Mouse (Mus musculus) heart, adult 2 months (tissue): Measurements from ENCODE around the gene Tmem52. TPM values are rescaled to one million over a fixed set of nuclear protein-coding genes. Genes with fewer than 3 reads are reported as not detected.
A peak's percentile ranks its signal among the peaks of the same experiment; 100 is the strongest.

Experiments
- DNase-seq, 2 experiments: peaks; one replicate each; pipeline ENCODE4 v3.0.0; 2021
- H3K27ac ChIP-seq: fragments of 200-600 bp; 2 replicates; pipeline ENCODE4 v1.8.1; 2022
- H3K27me3 ChIP-seq: fragments of 200-500 bp; 2 replicates; pipeline ENCODE4 v1.6.1; 2012; ENCODE audit warnings: mild to moderate bottlenecking, low read length, inconsistent platforms, mixed read lengths; ENCODE audit not compliant: control insufficient read depth, insufficient read depth
- H3K36me3 ChIP-seq: fragments of 200-500 bp; 2 replicates; pipeline ENCODE4 v1.6.1; 2012; ENCODE audit warnings: low read length, inconsistent platforms; ENCODE audit not compliant: control insufficient read depth, insufficient read depth
- H3K4me1 ChIP-seq: fragments of 200-500 bp; 2 replicates; pipeline ENCODE4 v1.6.1; 2011; ENCODE audit warnings: low read length; ENCODE audit not compliant: control insufficient read depth, insufficient read depth
- H3K4me3 ChIP-seq: fragments of 200-600 bp; 2 replicates; pipeline ENCODE4 v1.8.1; 2022
- H3K79me2 ChIP-seq: fragments of 200-500 bp; replicated peaks from 2 replicates; pipeline ENCODE4 v1.6.1; 2012; ENCODE audit warnings: mild to moderate bottlenecking, inconsistent platforms, low read length, moderate library complexity, mixed read lengths; ENCODE audit not compliant: control insufficient read depth, insufficient read depth
- H3K9ac ChIP-seq: fragments of 200-500 bp; 2 replicates; pipeline ENCODE4 v1.6.1; 2012; ENCODE audit warnings: low read depth, mild to moderate bottlenecking, control low read depth, inconsistent platforms, low read length, mixed read lengths
- CTCF ChIP-seq: fragments of 200-600 bp; IDR thresholded peaks from 2 replicates; pipeline ENCODE4 v1.8.1; 2022; ENCODE audit warnings: antibody characterized with exemption, mild to moderate bottlenecking, moderate library complexity
- EP300 ChIP-seq: fragments of 200-500 bp; IDR thresholded peaks from 2 replicates; pipeline ENCODE4 v1.6.1; 2011; ENCODE audit warnings: low read depth, low read length, control low read depth; ENCODE audit not compliant: insufficient read depth
- POLR2A ChIP-seq: fragments of 200-500 bp; IDR thresholded peaks from 2 replicates; pipeline ENCODE4 v1.6.1; 2011; ENCODE audit warnings: mild to moderate bottlenecking, low read depth, low read length, control low read depth; ENCODE audit not compliant: insufficient read depth
- WGBS: fragments of 180-500 bp; shearing (Covaris S2); methylation state at CpG from one replicate; pipeline ENCODE4 v1.1.7; 2018; 5-methylcytosine and 5-hydroxymethylcytosine counted together
- intact Hi-C: fragments of 180-260 bp; cut with DNase I; formaldehyde crosslinking; loops from one replicate; pipeline ENCODE4 v1.15.1; 2025
- polyA plus RNA-seq: library from polyadenylated mRNA; depleted of rRNA; stranded (reverse); fragments of >200 nt; gene quantifications from 2 replicates; pipeline ENCODE4 v1.2.3, GENCODE M21; 2012
- total RNA-seq, 2 experiments: library from RNA; stranded (reverse); gene quantifications; 2 replicates each; pipeline ENCODE4 v1.2.3; 2021

Gene Tmem52
- total and polyA plus RNA-seq, 3 experiments, result 4.8 to 11.2 (median 7.0) TPM

DNA sequence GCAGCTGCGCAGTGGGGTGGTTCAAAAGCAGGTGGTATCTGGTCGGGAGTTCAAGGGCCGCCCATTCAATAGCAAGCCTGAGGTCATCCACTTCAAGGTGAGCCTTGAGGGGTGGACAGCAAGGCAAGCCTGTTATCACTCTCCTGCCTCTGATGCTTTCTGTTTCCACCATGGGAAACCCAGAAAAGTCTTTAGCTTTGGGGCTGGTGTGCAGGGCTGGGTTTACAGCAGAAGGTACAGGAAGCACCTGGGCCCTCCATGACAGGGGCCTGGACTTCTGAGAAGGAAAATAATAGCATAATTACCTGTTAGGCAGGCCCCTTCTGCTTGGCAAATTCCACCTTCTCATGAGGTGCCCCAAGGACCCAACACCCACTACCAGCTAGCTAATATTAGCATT, 39.7 kb upstream of the Tmem52 start:
- Histone ChIP-seq H3K9ac (no peak overlapping the region), H3K27me3 (no peaks in the 10 kb centered on the region), H3K4me3 (no peak overlapping the region), H3K36me3 (no peaks in the 10 kb centered on the region), H3K4me1 (peaks cover 7% of the 10 kb centered on the region), H3K27ac (no peak overlapping the region), H3K79me2 (no peaks in the 10 kb centered on the region)
- TF ChIP-seq POLR2A (no peak), CTCF (no peak), EP300 (no peak)
- DNase-seq, result no peak
- intact Hi-C loops, result no loop called here
- WGBS, result 76% methylated on average over 3 of the region's 3 CpGs

DNA sequence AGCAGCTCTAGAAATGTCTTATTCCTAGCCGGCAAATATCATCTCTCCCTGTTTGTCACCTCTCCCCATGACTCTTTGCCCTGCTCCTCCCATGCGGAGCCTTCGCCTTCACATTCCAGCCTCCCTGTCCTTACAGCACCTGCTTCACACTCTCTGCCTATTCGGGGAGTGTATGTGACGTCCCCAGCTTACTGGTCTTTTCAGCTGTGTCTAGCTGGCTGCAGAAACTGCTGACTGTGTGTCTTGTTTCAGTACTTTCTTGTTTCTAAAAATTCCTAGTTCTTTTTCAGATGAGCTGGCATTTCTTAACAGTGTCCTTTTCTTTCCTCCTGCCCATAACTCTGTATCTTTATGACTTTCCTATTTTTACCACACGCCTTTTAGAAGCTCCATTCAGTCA, 36.6 kb upstream of the Tmem52 start:
- 76% methylated on average over 6 of the region's 6 CpGs for WGBS

DNA sequence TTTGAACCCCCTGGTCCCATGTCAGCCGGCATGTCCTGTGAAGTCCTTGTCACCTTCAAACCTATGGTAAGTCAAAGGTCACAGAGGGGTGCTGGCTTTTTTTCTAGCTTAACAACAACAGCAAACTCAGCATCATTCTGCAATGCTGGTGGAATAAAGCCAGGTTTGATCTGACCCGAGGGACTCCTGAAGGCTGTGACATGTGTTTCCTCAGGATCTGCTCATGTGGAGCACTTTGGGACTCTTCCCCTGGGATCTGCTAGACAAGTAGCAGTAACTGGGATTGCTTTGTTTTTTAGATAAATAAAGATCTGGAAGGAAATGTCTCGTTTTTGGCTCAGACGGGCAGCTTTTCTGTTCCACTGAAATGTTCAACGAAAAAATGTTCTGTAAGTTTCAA, 34.9 kb upstream of the Tmem52 start:
- Histone ChIP-seq H3K9ac (no peak overlapping the region), H3K27me3 (no peaks in the 10 kb centered on the region), H3K36me3 (no peaks in the 10 kb centered on the region), H3K4me1 (peaks cover 9% of the 10 kb centered on the region), H3K79me2 (no peaks in the 10 kb centered on the region), H3K27ac (no peak overlapping the region), H3K4me3 (no peak overlapping the region)
- intact Hi-C loops, result no loop called here
- 24% methylated on average over 5 of the region's 5 CpGs for WGBS
- DNase-seq, result no peak
- no peak for TF ChIP-seq POLR2A
- 0 out of 2 replicates have a peak, but pooled peaks have one; percentile 24 for TF ChIP-seq EP300
- no peak for TF ChIP-seq CTCF

More for the DNA sequence above, 36.6 kb upstream of the Tmem52 start:
- intact Hi-C loops, result no loop called here
- Histone ChIP-seq H3K36me3 (no peaks in the 10 kb centered on the region), H3K27ac (no peak overlapping the region), H3K9ac (no peak overlapping the region), H3K27me3 (no peaks in the 10 kb centered on the region), H3K79me2 (no peaks in the 10 kb centered on the region), H3K4me3 (no peak overlapping the region), H3K4me1 (peaks cover 9% of the 10 kb centered on the region)
- TF ChIP-seq CTCF (no peak), POLR2A (no peak), EP300 (no peak)
- DNase-seq, result no peak

DNA sequence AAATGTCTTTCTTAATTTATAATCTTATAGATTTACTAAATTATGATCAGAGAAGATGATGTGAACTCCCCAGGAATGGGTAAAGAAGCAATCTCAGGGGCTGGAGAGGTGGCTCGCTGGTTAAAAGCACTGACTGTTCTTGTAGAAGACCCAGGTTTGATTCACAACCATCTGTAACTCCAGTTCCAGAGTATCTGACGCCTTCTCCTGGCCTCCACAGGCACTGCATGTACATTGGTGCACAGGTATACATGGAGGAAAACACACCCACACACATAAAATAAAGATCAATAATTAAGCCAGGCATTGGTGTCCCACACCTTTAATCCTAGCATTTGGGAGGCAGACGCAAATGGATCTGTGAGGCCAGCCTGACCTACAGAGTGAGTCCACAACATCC, 26.1 kb upstream of the Tmem52 start:
- DNase-seq, result no peak
- no peak overlapping the region for H3K4me3 ChIP-seq
- no peaks in the 10 kb centered on the region for H3K27me3 ChIP-seq
- H3K4me1 ChIP-seq, result no peaks in the 10 kb centered on the region
- intact Hi-C loops, result no loop called here
- no peak overlapping the region for H3K9ac ChIP-seq
- no peaks in the 10 kb centered on the region for H3K36me3 ChIP-seq
- no peak overlapping the region for H3K27ac ChIP-seq
- TF ChIP-seq CTCF, result no peak
- no peak for TF ChIP-seq POLR2A
- no peak for TF ChIP-seq EP300
- WGBS, result 65% methylated on average over 3 of the region's 3 CpGs
- no peaks in the 10 kb centered on the region for H3K79me2 ChIP-seq

DNA sequence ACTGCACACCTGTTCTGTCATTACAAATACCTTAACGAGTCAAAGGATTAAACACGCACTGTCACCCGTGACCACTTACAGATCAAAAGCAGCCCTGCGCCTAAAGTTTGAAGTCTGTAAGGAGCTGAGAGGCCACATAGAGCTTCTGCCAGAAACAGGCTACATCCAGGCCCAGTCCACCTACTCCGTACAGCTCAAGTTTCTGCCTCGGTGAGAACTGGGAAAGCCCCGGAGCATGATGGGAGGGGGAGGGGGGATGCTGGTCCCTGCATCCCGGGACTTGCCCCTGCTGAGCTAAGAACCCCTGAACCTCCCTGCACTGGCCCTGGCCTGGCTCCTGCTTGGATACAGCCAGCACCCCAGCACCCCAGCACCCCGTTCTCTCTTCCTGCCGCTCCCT, 17.3 kb upstream of the Tmem52 start:
- no peaks in the 10 kb centered on the region for H3K4me1 ChIP-seq
- H3K9ac ChIP-seq, result no peak overlapping the region
- no peaks in the 10 kb centered on the region for H3K36me3 ChIP-seq
- H3K4me3 ChIP-seq, result no peak overlapping the region
- DNase-seq, result no peak
- intact Hi-C loops, result no loop called here
- no peak overlapping the region for H3K27ac ChIP-seq
- H3K27me3 ChIP-seq, result no peaks in the 10 kb centered on the region
- no peak for TF ChIP-seq EP300
- no peak for TF ChIP-seq CTCF
- no peak for TF ChIP-seq POLR2A
- 44% methylated on average over 10 of the region's 10 CpGs for WGBS
- no peaks in the 10 kb centered on the region for H3K79me2 ChIP-seq

DNA sequence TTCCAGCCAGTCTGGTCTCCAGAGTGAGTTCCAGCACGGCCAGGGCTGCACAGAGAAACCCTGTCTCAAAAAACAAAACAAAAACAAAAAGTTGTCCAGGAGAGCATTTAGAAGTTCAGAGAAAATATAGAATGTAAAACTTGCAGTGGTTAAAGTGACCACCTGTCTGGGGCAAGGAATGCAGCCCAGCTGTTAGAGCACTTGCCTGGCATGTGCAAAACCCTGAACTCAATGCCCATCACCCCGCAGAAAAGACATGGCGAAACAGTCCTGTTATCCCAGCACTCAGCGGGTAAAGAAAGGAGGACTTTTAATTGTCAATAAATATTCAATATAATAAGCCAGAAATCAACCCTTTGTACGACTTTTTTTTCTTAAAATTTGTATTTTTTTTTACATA, 10.3 kb upstream of the Tmem52 start:
- no peak overlapping the region for H3K27ac ChIP-seq
- no peak for DNase-seq
- no peak overlapping the region for H3K4me3 ChIP-seq
- intact Hi-C loops, result no loop called here
- no peaks in the 10 kb centered on the region; the same call in 1 of the 2 replicates for H3K4me1 ChIP-seq
- 79% methylated on average over 5 of the region's 5 CpGs for WGBS
- H3K79me2 ChIP-seq, result no peaks in the 10 kb centered on the region
- no peaks in the 10 kb centered on the region for H3K36me3 ChIP-seq
- H3K9ac ChIP-seq, result no peak overlapping the region
- peaks cover 2% of the 10 kb centered on the region; the same call in 1 of the 2 replicates for H3K27me3 ChIP-seq
- TF ChIP-seq EP300, result no peak
- no peak for TF ChIP-seq CTCF
- no peak for TF ChIP-seq POLR2A
